Mouse (Mus musculus) hindbrain, postnatal 0 days (tissue): ENCODE results near the gene Gm20604. TPM values are rescaled to one million over a fixed set of nuclear protein-coding genes. Genes with fewer than 3 reads are reported as not detected.
A peak's percentile ranks its signal among the peaks of the same experiment; 100 is the strongest.

Source experiments
- ATAC-seq: fragments of 200-750 bp; cut with Nextera tagmentation; 2 replicates; pipeline ENCODE4 v1.8.0; 2017; ENCODE audit warnings: mild to moderate bottlenecking, moderate TSS enrichment, moderate library complexity
- DNase-seq: peaks from one replicate; pipeline ENCODE4 v3.0.0-alpha.2; 2015; ENCODE audit warnings: low spot score
- H3K27ac ChIP-seq: fragments of 300-500 bp; sonication (generic); 2 replicates; pipeline ENCODE4 v1.5.1; 2014; ENCODE audit warnings: mild to moderate bottlenecking
- H3K27me3 ChIP-seq: fragments of 300-500 bp; sonication (generic); 2 replicates; pipeline ENCODE4 v1.6.1; 2014; ENCODE audit warnings: low read length, mixed read lengths; ENCODE audit not compliant: insufficient read depth
- H3K36me3 ChIP-seq: fragments of 300-500 bp; sonication (generic); 2 replicates; pipeline ENCODE4 v1.6.1; 2014; ENCODE audit warnings: low read length, mixed read lengths; ENCODE audit not compliant: insufficient read depth
- H3K4me1 ChIP-seq: fragments of 300-500 bp; sonication (generic); 2 replicates; pipeline ENCODE4 v1.6.1; 2014; ENCODE audit warnings: antibody characterized with exemption, low read length, mixed read lengths; ENCODE audit not compliant: insufficient read depth
- H3K4me2 ChIP-seq: fragments of 300-500 bp; sonication (generic); 2 replicates; pipeline ENCODE4 v1.6.1; 2014; ENCODE audit warnings: low read depth, mild to moderate bottlenecking, low read length, moderate library complexity, mixed read lengths
- H3K4me3 ChIP-seq: fragments of 300-500 bp; sonication (generic); 2 replicates; pipeline ENCODE4 v1.5.1; 2014; ENCODE audit warnings: low read length
- H3K9ac ChIP-seq: fragments of 300-500 bp; sonication (generic); replicated peaks from 2 replicates; pipeline ENCODE4 v1.6.1; 2014; ENCODE audit warnings: mild to moderate bottlenecking, low read length, moderate library complexity, mixed read lengths
- H3K9me3 ChIP-seq: fragments of 300-500 bp; sonication (generic); 2 replicates; pipeline ENCODE4 v1.6.1; 2016; ENCODE audit warnings: low read length, mixed read lengths
- CTCF ChIP-seq: IDR thresholded peaks from 2 replicates; pipeline ENCODE4 v1.5.1; 2016; ENCODE audit warnings: antibody characterized with exemption, control low read depth, low read depth
- WGBS: fragments of 180-500 bp; shearing (Covaris S2); extraction: QIAGEN DNeasy Blood & Tissue Kit; methylation state at CpG from one replicate; pipeline ENCODE4 v1.1.7; 2014; 5-methylcytosine and 5-hydroxymethylcytosine counted together
- polyA plus RNA-seq: library from polyadenylated mRNA; unstranded; fragments of >200 nt; fragmentation: Nextera tagmentation; extraction: Ambion mirVana; gene quantifications from 2 replicates; pipeline ENCODE4 v1.2.1, GENCODE M21; 2015
- total RNA-seq: library from RNA; depleted of rRNA; stranded (reverse); fragments of >200 nt; gene quantifications from 2 replicates; pipeline ENCODE4 v1.2.3, GENCODE M21; 2014

Gene Gm20604
- total and polyA plus RNA-seq, 2 experiments from 2014 or later, result 18.8 to 48.1 TPM

DNA sequence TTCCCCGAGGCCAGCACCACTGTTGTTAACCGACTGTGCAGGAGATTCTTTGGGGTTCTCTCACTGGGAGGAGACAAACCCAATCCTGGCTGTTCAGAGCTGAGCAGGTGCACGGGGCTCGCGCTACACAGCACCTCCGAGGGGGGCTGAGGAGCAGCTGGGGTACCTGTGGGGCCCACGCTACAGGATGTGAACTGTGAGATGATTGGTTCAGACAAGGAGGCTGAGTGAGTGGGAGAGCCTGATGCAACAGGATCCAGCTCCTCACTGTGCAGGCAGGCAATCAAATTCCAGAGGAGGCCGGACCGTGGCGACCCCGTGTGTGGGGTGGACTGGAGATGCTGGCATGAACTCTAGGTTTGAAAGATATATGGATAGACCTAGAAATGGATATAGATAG lies 36.0 kb downstream of the Gm20604 start:
- H3K27ac ChIP-seq, result no peak overlapping the region
- H3K4me2 ChIP-seq, result no peak overlapping the region
- no peaks in the 10 kb centered on the region for H3K9me3 ChIP-seq
- no peak for TF ChIP-seq CTCF
- WGBS, result 49% methylated on average over 11 of the region's 11 CpGs
- ATAC-seq, result 0 out of 2 replicates have a peak, but pooled peaks have one; percentile 18
- H3K4me3 ChIP-seq, result no peak overlapping the region
- no peaks in the 10 kb centered on the region for H3K36me3 ChIP-seq
- no peaks in the 10 kb centered on the region for H3K4me1 ChIP-seq
- H3K9ac ChIP-seq, result no peak overlapping the region
- DNase-seq, result no peak
- H3K27me3 ChIP-seq, result no peaks in the 10 kb centered on the region

DNA sequence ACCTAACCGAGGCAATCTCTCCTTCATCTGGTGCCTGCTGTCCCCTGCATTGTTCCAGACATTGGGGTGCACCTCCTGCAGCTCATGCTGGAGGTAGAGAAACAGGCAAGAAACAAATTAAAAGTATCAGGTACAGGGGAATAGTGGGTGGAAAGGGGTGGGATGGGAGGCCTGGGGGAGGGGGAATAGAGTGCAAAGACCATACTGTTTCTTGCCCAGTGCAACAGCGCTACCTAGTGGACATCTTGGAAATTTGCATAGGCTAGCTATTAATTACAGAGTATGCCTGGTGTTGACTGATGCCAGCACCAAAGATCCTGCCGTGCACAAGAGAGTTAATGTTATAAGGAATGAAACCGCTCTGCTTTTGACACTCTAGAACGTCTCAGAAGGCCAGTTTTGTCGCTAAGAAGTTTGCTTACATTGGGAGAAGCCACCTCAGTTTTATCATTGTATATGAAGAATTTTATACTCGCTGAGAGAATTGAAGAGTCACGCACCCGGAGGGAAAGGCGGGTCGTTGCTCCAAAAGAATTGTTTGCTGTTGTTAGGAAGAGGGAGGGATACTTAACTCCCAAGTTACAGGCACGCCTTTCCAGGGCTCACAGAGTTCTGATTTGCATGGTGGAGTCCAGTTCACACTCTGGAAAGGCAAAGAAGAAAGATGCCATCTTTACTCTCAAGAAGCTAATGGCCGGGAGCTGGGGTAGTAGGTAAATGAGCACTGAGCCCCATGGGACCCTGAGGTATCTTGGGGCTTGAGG lies 38.7 kb downstream of the Gm20604 start:
- H3K9me3 ChIP-seq, result no peaks in the 10 kb centered on the region
- H3K4me2 ChIP-seq, result peak overlapping the region; percentile 6; the same call in 1 of the 2 replicates
- ATAC-seq, result peak; percentile 86
- no peaks in the 10 kb centered on the region for H3K4me1 ChIP-seq
- WGBS, result 24% methylated on average over 13 of the region's 13 CpGs
- no peak overlapping the region for H3K9ac ChIP-seq
- H3K36me3 ChIP-seq, result no peaks in the 10 kb centered on the region
- no peaks in the 10 kb centered on the region for H3K27me3 ChIP-seq
- DNase-seq, result peak; percentile 87
- peak; percentile 89 for TF ChIP-seq CTCF
- no peak overlapping the region for H3K27ac ChIP-seq
- H3K4me3 ChIP-seq, result no peak overlapping the region

DNA sequence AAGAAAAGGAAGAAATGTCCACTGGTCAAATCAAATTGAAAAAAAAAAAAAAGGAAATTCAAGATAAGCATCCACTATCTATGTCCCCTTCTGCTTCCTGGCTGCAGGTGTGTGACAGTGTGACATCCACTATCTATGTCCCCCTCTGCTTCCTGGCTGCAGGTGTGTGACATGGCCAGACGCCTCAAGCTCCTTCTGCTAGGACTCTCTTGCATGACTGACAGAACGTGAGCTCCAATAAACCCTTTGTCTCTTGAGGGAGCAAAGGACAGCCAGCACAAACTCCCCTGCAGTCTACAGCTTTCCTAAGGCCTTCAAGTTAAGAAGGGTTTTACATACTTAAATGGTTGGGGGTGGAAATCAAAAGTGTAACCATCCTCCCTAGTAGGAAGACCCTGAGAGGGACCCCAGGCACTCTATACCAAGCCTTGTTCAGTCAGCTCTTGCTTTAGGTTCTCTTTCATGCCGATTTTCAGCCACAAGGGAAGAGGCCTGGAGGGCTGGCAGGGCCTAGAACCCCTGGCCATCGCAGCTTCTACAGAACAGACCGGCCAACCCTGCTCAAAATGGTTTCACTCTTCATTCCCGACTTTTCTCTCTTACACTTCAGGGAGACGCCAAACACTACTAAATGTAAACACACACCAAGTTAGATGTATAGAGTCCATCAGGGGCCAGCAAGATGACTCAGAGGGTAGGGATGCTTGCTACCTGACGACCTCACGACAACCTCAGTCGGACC lies 43.6 kb downstream of the Gm20604 start:
- H3K4me1 ChIP-seq, result no peaks in the 10 kb centered on the region
- ATAC-seq (no peak), DNase-seq (no peak)
- H3K4me3 ChIP-seq, result no peak overlapping the region
- no peak overlapping the region for H3K27ac ChIP-seq
- H3K9me3 ChIP-seq, result no peaks in the 10 kb centered on the region
- WGBS, result 78% methylated on average over 10 of the region's 10 CpGs
- H3K27me3 ChIP-seq, result no peaks in the 10 kb centered on the region
- no peaks in the 10 kb centered on the region for H3K36me3 ChIP-seq
- no peak for TF ChIP-seq CTCF
- no peak overlapping the region for H3K4me2 ChIP-seq
- H3K9ac ChIP-seq, result no peak overlapping the region

- Histone ChIP-seq H3K4me3 (no peak overlapping the region), H3K27me3 (no peaks in the 10 kb centered on the region), H3K9me3 (no peaks in the 10 kb centered on the region), H3K4me2 (no peak overlapping the region), H3K27ac (no peak overlapping the region), H3K36me3 (no peaks in the 10 kb centered on the region), H3K4me1 (no peaks in the 10 kb centered on the region), H3K9ac (no peak overlapping the region)
- no peak for TF ChIP-seq CTCF
- ATAC-seq (no peak), DNase-seq (no peak)
- 78% methylated on average over 2 of the region's 2 CpGs for WGBS
Observed at GRCm38 (mm10) chr12:102714116-102714515, 44.4 kb downstream of the Gm20604 start.

DNA sequence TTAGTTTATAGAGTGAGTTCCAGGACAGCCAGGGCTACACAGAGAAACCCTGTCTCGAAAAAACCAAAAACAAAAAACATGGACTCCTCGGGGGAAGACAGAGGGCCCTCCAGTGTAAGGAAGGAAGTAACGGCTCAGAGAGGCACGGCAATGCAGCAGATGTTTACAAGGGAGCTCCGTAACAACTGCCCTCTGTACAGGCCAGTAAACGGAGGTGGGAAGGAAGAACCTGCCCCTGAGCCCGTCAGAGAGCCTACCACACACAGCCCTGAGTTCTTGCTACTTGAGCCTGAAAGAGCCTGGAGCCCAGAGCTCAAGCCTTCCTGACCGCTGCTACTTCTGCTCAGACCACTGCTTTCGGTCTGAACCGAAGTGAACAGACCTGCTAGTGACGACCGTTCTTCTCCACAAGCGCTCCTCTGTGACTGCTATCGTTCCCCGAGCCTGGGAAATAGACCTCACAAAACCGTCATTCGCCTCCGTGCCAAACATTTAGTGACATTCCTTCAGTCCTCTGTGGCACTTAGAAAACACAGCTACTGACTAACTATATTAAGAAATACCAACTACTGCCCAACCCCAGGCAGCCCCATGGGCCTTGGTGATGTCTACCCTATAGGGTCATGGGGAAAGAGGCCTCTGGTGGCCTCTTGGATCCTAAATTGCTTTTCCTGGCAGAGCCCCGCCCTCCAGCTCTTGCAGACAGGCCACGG lies 45.2 kb downstream of the Gm20604 start:
- H3K27me3 ChIP-seq, result no peaks in the 10 kb centered on the region
- H3K36me3 ChIP-seq, result no peaks in the 10 kb centered on the region
- no peak overlapping the region for H3K27ac ChIP-seq
- no peak for DNase-seq
- no peak overlapping the region for H3K4me3 ChIP-seq
- H3K9me3 ChIP-seq, result no peaks in the 10 kb centered on the region
- H3K4me1 ChIP-seq, result no peaks in the 10 kb centered on the region
- H3K9ac ChIP-seq, result no peak overlapping the region
- H3K4me2 ChIP-seq, result no peak overlapping the region
- no peak for TF ChIP-seq CTCF
- WGBS, result 77% methylated on average over 20 of the region's 20 CpGs
- no peak for ATAC-seq

DNA sequence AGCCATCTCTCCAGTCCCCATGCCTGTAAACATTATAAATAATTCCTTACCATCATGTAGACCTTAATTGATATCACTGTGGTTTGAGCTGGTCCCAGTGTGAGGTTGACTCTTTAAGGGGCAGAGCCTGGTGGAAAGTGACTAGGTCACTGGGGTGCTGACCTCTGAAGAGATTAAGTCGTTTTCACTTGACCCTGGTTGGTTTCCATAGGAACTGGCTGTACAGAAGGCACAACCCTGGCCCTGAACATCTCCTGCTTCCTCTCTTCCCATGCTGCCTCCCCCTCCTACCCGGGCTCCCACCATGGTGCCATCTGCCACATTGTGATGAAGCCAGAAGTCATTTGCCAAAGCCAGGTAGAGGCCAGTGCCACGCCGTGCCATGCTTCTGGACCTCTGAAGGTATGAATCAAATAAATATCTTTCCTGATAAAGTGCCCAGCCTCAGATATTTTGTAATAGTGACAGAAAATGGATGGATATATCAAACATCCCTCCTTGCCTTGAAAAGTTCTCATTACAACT lies 47.6 kb downstream of the Gm20604 start:
- no peaks in the 10 kb centered on the region for H3K9me3 ChIP-seq
- DNase-seq (no peak), ATAC-seq (no peak)
- H3K4me1 ChIP-seq, result no peaks in the 10 kb centered on the region
- H3K27ac ChIP-seq, result no peak overlapping the region
- H3K27me3 ChIP-seq, result no peaks in the 10 kb centered on the region
- no peak overlapping the region for H3K9ac ChIP-seq
- WGBS, result 34% methylated on average over 4 of the region's 4 CpGs
- no peak overlapping the region for H3K4me2 ChIP-seq
- no peak for TF ChIP-seq CTCF
- no peaks in the 10 kb centered on the region for H3K36me3 ChIP-seq
- H3K4me3 ChIP-seq, result no peak overlapping the region
